Mouse (Mus musculus) bone marrow macrophage, adult 2 months (primary cell): ENCODE results near the gene Tprgl.

Source experiments
- CTCF ChIP-seq: IDR thresholded peaks from 2 replicates; pipeline ENCODE4 v1.5.1; 2012; ENCODE audit warnings: low read depth, mild to moderate bottlenecking, low read length, moderate library complexity
- POLR2A ChIP-seq: IDR thresholded peaks from 2 replicates; pipeline ENCODE4 v1.6.1; 2012; ENCODE audit warnings: mild to moderate bottlenecking, low read depth, low read length, borderline replicate concordance

DNA sequence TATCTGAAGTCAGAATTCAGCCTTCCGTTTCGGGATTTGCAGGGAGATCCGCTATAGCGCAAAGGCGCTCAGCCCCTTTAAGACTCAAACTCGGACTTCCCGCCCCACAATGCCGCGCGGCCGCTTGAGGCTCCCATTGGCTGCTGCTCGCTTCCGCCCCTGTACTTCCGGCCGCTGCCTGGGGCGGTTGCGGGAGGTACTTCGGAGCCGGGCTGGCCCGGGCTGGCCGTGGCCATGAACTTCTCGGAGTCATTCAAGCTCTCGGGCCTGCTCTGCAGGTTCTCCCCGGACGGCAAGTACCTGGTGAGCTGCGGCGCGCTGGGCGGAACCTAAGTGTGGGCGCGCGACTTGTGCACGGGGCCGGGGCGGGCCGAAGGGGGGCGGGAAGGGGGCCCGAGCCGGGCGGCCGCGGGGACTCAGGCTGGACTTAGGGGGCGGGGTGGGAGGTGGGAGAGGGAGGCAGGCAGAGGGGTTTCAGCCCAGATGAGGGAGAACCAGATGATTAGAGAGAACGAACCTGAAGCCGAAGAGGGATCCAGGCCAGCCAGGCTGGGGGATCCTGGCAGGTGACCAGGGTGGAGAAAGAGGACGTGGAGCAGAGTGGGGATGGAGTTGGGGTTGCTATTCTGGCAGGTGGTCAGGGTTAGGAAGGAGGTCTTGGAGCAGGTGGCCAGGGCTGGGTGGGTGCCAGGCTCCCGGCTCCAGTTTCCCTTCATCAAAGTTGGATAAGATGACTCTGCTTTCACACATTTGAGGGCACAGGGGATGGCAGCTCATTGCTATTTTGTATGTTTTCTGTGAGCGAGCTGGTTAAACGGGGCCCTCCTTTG, 18.0 kb downstream of the Tprgl start, which contains the start of gene Wrap73:
- TF ChIP-seq CTCF (no peak), POLR2A (no peak)
